Comparison of ENCODE assay signal across 16 mouse cellular contexts in the genomic region with DNA sequence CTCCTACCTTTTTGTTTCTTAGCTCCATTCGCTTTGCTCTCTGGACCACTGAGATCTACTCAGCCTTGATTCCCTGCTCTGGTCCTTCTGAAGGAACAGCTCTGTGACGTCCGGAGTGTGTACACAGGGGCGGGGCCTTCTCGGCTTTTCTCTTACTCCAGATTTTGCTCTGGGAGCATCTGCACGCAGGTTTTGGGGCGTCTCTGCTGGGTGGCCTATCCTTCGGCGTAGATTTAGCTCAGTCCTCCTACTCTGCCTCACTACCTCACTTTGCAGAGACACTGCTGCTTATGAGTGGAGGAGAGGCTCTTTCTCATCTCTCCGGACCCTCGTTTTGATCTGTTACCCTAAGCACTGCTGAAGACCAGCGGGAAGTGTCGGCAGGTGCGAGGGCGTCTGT.
"Had no signal": no experiment of that assay in that cellular context is flagged by ENCODE, and none has a peak within 500 bp of the region (broad histone marks: within the 10 kb centered on the region; RNA-seq: fewer than 3 reads in every experiment).

No protein-coding gene starts in this region.

- H3K4me1 ChIP-seq: lung, embryonic 15.5 days; megakaryocyte, embryonic 14.5 days; midbrain, embryonic 13.5 days; midbrain, embryonic 15.5 days; neural tube, embryonic 12.5 days; stomach, embryonic 15.5 days had no signal

- DNase-seq: liver, postnatal 0 days; lung, adult 2 months; lung, postnatal 14 days; lung, postnatal 36 days; right cerebral cortex, postnatal 14 days; thymus, adult 2 months; thymus, postnatal 25 days; thymus, postnatal 4 days had no signal

- H3K27ac ChIP-seq: lung, embryonic 15.5 days; macrophage; midbrain, embryonic 13.5 days; midbrain, embryonic 15.5 days; neural tube, embryonic 12.5 days; stomach, embryonic 15.5 days; stomach, postnatal 0 days had no signal

- H3K4me3 ChIP-seq: lung, embryonic 15.5 days; megakaryocyte, embryonic 14.5 days; midbrain, embryonic 13.5 days; midbrain, embryonic 15.5 days; neural tube, embryonic 12.5 days; stomach, embryonic 15.5 days had no signal

- H3K27me3 ChIP-seq: lung, embryonic 15.5 days; megakaryocyte, embryonic 14.5 days; midbrain, embryonic 13.5 days; midbrain, embryonic 15.5 days; neural tube, embryonic 12.5 days; stomach, embryonic 15.5 days had no signal

- H3K9me3 ChIP-seq: lung, embryonic 15.5 days; midbrain, embryonic 13.5 days; midbrain, embryonic 15.5 days; neural tube, embryonic 12.5 days; stomach, embryonic 15.5 days had no signal

- H3K36me3 ChIP-seq: lung, embryonic 15.5 days; midbrain, embryonic 13.5 days; midbrain, embryonic 15.5 days; neural tube, embryonic 12.5 days; stomach, embryonic 15.5 days had no signal
